Mouse (Mus musculus): ENCODE measurements around the gene Rasa3.

GRCm38 (mm10) chr8:13630171-13630570, 47.2 kb downstream of the Rasa3 start:
- TF ChIP-seq EP300 (optimal IDR thresholded peaks at IDR 0.05) (no peak), CTCF (IDR thresholded peaks at IDR 0.05; ENCODE audit: low read depth) (no peak)
